Mouse (Mus musculus): Measurements from ENCODE around the gene Mcl1.

DNA sequence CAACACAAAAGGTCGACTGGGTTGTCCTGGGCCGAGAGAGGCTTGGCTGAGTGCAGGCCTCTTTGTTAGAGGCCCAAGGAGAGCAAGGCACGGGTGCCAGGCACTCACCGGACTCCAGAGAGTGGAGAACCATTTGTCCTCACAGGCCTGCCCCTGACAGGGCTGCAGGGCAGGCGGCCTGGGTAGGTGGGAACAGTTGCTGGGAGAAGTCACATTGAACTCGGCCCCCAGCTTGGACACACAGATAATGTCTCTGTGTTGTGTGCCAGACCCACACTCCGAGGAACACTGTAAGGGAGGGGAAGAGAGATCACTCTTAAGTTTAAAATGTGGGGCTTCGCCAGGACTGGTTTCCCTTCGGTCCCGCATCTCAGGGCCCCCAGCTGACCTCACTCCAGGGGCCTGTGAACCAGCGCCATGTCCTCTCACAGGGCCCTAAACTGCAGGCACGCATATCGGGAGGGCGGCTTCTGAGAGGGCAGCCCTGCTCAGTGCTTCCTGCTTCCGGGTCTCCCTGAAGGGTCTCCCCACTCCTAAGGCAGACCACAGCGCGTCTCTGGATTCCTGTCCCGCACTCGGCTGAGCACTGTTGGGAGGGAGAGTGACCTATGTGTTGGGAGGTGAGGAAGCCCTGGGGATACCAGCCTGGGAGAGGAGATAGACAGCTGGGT lies 19.0 kb downstream of the Mcl1 start:
- TF ChIP-seq CTCF (IDR thresholded peaks at IDR 0.05; ENCODE audit: control insufficient read depth, insufficient read depth, insufficient read length) (no peak), USF1 (IDR thresholded peaks at IDR 0.05; ENCODE audit: low read depth) (no peak), MAX (IDR thresholded peaks at IDR 0.05) (no peak), MYOD1 (IDR thresholded peaks at IDR 0.05; ENCODE audit: control insufficient read depth, insufficient read length, low read depth) (no peak)

Data from C2C12 (cell line).